Mouse (Mus musculus) hindbrain, embryonic 15.5 days (tissue): Measurements from ENCODE around the gene Ier3. TPM values are rescaled to one million over a fixed set of nuclear protein-coding genes. Genes with fewer than 3 reads are reported as not detected.

Source experiments
- ATAC-seq: fragments of 200-750 bp; cut with Nextera tagmentation; 2 replicates; pipeline ENCODE4 v1.8.0; 2017; ENCODE audit warnings: low read depth, moderate number of reproducible peaks, moderate TSS enrichment; ENCODE audit not compliant: low FRiP score
- H3K27ac ChIP-seq: fragments of 300-500 bp; sonication (generic); replicated peaks from 2 replicates; pipeline ENCODE4 v1.5.1; 2015; ENCODE audit warnings: mild to moderate bottlenecking, inconsistent platforms
- H3K27me3 ChIP-seq: fragments of 300-500 bp; sonication (generic); 2 replicates; pipeline ENCODE4 v1.6.1; 2015; ENCODE audit warnings: control low read depth, inconsistent platforms
- H3K36me3 ChIP-seq: fragments of 300-500 bp; sonication (generic); 2 replicates; pipeline ENCODE4 v1.6.1; 2015; ENCODE audit warnings: control low read depth, inconsistent platforms
- H3K4me1 ChIP-seq: fragments of 300-500 bp; sonication (generic); replicated peaks from 2 replicates; pipeline ENCODE4 v1.6.1; 2015; ENCODE audit warnings: control low read depth, inconsistent platforms
- H3K4me2 ChIP-seq: fragments of 300-500 bp; sonication (generic); 2 replicates; pipeline ENCODE4 v1.6.1; 2015; ENCODE audit warnings: moderate library complexity, mild to moderate bottlenecking, inconsistent platforms
- H3K4me3 ChIP-seq: fragments of 300-500 bp; sonication (generic); 2 replicates; pipeline ENCODE4 v1.5.1; 2015; ENCODE audit warnings: mild to moderate bottlenecking, inconsistent platforms
- H3K9ac ChIP-seq: fragments of 300-500 bp; sonication (generic); 2 replicates; pipeline ENCODE4 v1.6.1; 2015; ENCODE audit warnings: inconsistent platforms
- H3K9me3 ChIP-seq: fragments of 300-500 bp; sonication (generic); 2 replicates; pipeline ENCODE4 v1.6.1; 2016; ENCODE audit warnings: control low read depth, inconsistent platforms
- WGBS: fragments of 180-500 bp; shearing (Covaris S2); methylation state at CpG from one replicate; pipeline ENCODE4 v1.1.7; 2015; 5-methylcytosine and 5-hydroxymethylcytosine counted together
- polyA plus RNA-seq: library from polyadenylated mRNA; unstranded; fragments of >200 nt; fragmentation: Nextera tagmentation; extraction: Ambion mirVana; gene quantifications from 2 replicates; pipeline ENCODE4 v1.2.1, GENCODE M21; 2015

Gene Ier3
- polyA plus RNA-seq, 1 experiment from 2014 or later, result 12.7 TPM

DNA sequence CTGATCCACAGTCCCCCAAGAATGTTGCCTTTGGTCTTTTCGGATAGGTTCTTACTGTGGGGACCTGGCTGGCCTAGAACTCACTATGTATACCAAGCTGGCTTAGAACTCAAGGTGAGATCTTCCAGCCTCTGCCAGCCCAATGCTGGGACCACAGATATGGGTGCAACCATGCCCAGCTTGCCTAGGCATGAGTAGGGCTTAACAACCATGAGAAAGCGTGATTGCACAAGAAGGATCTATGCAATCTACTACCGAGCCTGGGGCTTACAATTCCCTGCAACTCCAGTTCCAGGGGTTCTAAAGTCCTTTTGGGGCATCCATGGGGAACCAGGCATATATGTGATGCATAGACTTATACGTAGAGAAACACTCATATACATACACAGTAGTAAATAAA, 30.6 kb upstream of the Ier3 start:
- 84% methylated on average over 4 of the region's 4 CpGs for WGBS
- no peak for ATAC-seq

DNA sequence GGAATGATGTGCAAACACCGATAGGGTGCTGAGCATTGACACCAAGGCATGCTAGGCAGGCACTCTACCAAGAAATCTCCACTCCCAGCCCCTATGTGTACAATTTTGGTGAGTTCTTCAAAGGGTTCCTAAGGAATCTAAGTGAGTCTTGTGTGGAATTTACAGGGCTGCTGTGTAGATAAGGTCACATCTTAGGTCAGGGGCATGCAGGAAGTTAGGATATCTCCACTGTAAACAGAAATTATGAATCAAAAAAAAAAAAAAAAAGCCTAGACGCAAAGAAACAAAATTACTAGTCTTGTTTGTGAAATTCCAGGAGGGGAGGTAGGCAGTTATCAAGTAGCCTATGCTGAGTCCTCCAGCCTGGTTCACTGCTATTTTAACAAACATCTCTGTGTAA, 28.6 kb upstream of the Ier3 start:
- WGBS, result 90% methylated on average over 2 of the region's 2 CpGs

More for the DNA sequence above, 30.6 kb upstream of the Ier3 start:
- Histone ChIP-seq H3K27me3 (no peaks in the 10 kb centered on the region), H3K4me3 (no peak overlapping the region), H3K36me3 (no peaks in the 10 kb centered on the region), H3K9me3 (no peaks in the 10 kb centered on the region), H3K4me1 (no peaks in the 10 kb centered on the region), H3K4me2 (no peak overlapping the region), H3K27ac (no peak overlapping the region), H3K9ac (no peak overlapping the region)

DNA sequence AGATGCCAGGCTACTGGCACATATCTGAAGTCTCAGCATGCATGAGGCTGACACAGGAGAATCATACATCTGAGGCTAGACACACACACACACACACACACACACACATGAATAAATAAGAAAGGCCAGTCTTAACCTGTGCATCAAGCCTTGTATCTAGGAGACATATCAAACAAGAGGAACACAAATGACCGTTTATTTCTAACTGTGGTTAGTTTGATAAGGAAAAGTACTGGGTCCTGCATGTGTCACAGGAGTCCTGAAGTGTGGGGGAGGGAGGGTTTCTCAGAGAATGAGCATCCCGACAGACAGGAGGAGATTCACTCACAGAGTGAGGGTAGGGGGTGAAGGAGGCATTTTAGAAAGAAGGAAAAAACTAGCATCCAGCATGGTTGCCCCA, 26.4 kb upstream of the Ier3 start:
- Histone ChIP-seq H3K4me2 (no peak overlapping the region), H3K36me3 (no peaks in the 10 kb centered on the region), H3K9me3 (no peaks in the 10 kb centered on the region), H3K27me3 (no peaks in the 10 kb centered on the region), H3K4me3 (no peak overlapping the region), H3K4me1 (no peaks in the 10 kb centered on the region), H3K9ac (no peak overlapping the region), H3K27ac (no peak overlapping the region)
- ATAC-seq, result no peak
- WGBS, result 47% methylated on average over 2 of the region's 2 CpGs

More for the DNA sequence above, 28.6 kb upstream of the Ier3 start:
- H3K4me3 ChIP-seq, result no peak overlapping the region
- H3K9ac ChIP-seq, result no peak overlapping the region
- H3K4me2 ChIP-seq, result no peak overlapping the region
- H3K36me3 ChIP-seq, result no peaks in the 10 kb centered on the region
- no peaks in the 10 kb centered on the region for H3K27me3 ChIP-seq
- H3K27ac ChIP-seq, result no peak overlapping the region
- no peaks in the 10 kb centered on the region for H3K4me1 ChIP-seq
- no peak for ATAC-seq
- no peaks in the 10 kb centered on the region for H3K9me3 ChIP-seq

DNA sequence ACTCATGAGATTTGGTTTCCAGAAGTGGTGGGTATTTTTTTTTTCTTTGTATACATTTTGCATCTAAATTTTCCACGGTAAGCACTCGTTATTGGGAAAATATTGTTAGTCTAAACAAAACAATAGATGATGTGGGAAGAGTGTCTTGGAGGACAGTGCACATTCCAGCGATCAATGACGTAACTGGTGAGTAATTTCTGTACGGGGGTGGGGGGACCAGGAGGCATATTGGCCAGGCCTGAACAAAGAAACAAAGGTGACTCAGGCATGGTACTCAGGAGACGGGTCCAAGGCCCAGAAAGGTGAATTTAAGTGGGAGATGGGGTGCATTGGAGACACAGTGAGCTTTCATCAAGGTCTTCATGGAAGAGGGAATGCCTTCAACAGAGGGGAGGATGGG, 25.8 kb upstream of the Ier3 start:
- H3K4me2 ChIP-seq, result no peak overlapping the region
- ATAC-seq, result no peak
- no peaks in the 10 kb centered on the region for H3K4me1 ChIP-seq
- H3K27me3 ChIP-seq, result no peaks in the 10 kb centered on the region
- no peak overlapping the region for H3K9ac ChIP-seq
- H3K36me3 ChIP-seq, result no peaks in the 10 kb centered on the region
- no peaks in the 10 kb centered on the region for H3K9me3 ChIP-seq
- no peak overlapping the region for H3K4me3 ChIP-seq
- H3K27ac ChIP-seq, result no peak overlapping the region
- 82% methylated on average over 6 of the region's 6 CpGs for WGBS

DNA sequence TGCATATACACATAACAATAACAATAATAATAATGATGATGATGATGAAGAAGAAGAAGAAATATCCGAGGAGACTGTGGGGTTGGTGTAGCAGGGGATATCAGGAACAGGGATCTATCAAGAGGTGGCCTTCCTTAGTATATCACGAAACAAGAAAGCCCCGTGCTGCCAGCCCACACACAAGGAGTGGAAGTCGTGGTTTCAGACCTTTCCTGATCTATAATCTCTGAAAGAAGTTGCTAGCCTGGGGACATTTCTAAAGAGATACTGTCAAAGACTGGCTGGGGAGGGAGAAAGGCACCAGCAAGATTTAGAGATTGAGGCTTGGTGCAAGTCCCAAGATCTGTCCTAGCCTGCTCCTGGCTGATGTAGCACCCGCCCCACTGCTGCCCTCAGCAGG, 24.6 kb upstream of the Ier3 start:
- H3K4me3 ChIP-seq, result no peak overlapping the region
- no peak overlapping the region for H3K9ac ChIP-seq
- H3K27me3 ChIP-seq, result no peaks in the 10 kb centered on the region
- H3K9me3 ChIP-seq, result no peaks in the 10 kb centered on the region
- H3K27ac ChIP-seq, result no peak overlapping the region
- no peak overlapping the region for H3K4me2 ChIP-seq
- no peaks in the 10 kb centered on the region for H3K36me3 ChIP-seq
- H3K4me1 ChIP-seq, result no peaks in the 10 kb centered on the region
- ATAC-seq, result no peak
- 78% methylated on average over 5 of the region's 5 CpGs for WGBS

DNA sequence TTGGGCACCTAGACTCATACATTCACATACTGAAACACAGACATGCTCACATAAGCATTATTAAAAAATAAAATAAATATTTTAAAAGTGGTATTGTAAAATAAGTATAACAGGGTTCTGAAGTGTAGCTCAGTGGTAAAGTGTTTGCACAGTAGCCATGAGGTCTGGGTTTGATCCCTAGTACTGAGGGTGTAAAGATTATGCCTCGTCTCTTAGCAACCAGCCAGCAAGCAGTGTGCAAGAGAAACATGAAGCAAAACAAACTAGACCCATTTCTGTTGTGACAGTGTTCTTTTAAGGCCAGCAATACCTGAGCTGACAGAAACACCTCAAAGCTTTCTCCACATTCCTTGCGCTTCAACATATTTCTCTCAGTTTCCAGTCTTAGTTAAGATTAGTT, 20.6 kb upstream of the Ier3 start:
- Histone ChIP-seq H3K27me3 (no peaks in the 10 kb centered on the region), H3K4me2 (no peak overlapping the region), H3K27ac (no peak overlapping the region), H3K9me3 (no peaks in the 10 kb centered on the region), H3K4me1 (no peaks in the 10 kb centered on the region), H3K4me3 (no peak overlapping the region), H3K36me3 (no peaks in the 10 kb centered on the region), H3K9ac (no peak overlapping the region)
- 78% methylated on average over 2 of the region's 2 CpGs for WGBS
- no peak for ATAC-seq

DNA sequence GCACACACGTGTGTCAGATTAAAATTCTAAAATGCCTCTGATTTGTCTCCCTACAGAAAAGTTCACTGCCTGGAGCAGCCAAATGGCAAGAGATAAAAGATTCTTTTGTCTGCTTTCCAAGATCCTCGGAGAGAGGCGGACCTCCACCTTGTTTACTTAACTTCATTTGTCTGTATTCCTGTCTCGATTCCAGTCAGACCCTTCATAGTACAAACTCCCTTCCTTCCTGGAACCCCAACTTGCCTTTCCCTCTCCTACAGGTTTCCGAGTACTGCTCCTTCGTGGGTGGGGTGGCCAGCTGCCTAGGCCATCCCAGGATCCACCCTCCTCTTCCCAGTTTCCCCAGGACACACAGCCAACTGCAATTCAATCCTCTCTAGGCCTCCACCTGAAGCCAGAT, 18.5 kb upstream of the Ier3 start:
- ATAC-seq, result no peak
- H3K36me3 ChIP-seq, result no peaks in the 10 kb centered on the region
- H3K4me2 ChIP-seq, result no peak overlapping the region
- H3K9ac ChIP-seq, result no peak overlapping the region
- H3K27ac ChIP-seq, result no peak overlapping the region
- H3K4me1 ChIP-seq, result no peaks in the 10 kb centered on the region
- WGBS, result 57% methylated on average over 6 of the region's 6 CpGs
- no peak overlapping the region for H3K4me3 ChIP-seq
- no peaks in the 10 kb centered on the region for H3K27me3 ChIP-seq
- H3K9me3 ChIP-seq, result no peaks in the 10 kb centered on the region

DNA sequence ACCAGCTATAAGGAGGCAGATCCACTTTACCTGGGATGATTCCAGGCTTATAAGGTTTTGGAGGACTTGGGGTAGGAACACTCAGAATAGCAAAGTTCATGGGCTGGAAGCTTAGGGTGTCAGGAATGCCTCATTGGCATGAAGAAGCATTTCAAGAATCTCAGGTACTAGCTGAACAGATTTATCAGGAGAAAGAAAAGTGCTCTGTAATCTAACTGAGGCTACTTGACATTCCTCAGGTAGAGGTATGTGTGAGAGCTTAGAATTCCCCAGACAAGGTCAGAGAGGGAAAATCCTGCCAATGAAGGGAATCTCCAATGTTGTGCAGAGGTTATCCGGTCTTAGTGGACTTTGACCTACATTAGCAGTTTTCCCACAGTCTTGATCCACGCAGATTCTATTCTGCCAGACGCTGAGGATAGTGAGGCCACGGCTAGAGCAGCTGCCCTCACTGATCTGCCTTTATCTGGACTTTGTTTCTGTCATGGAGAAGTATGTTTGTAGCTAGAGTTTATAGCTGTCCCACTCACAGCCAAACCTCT, 17.6 kb upstream of the Ier3 start:
- no peak for ATAC-seq
- no peak overlapping the region for H3K27ac ChIP-seq
- no peak overlapping the region for H3K9ac ChIP-seq
- H3K36me3 ChIP-seq, result no peaks in the 10 kb centered on the region
- 96% methylated on average over 4 of the region's 4 CpGs for WGBS
- H3K9me3 ChIP-seq, result no peaks in the 10 kb centered on the region
- H3K4me2 ChIP-seq, result no peak overlapping the region
- H3K4me1 ChIP-seq, result no peaks in the 10 kb centered on the region
- no peaks in the 10 kb centered on the region for H3K27me3 ChIP-seq
- H3K4me3 ChIP-seq, result no peak overlapping the region

DNA sequence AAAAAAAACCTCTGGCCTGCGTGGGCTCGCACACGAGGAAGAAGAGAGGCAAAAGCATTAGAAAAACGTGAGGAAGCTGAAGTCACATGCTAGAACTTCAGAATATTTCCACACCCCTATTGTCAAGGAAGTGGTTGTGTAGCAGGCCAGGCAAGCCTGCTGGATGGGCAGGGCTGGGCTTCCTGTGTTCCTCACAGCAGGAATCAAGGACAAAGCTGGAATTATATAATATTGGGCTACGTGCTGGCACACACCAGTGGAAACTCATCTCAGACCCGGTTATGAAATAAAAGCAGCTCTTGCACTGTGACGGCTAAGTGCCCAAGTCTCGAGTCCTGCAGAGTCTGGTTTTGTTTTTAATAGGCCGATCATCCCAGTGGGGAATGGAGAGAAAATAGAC, 13.4 kb upstream of the Ier3 start:
- Histone ChIP-seq H3K4me3 (no peak overlapping the region), H3K4me1 (peaks cover 3% of the 10 kb centered on the region; the same call in 1 of the 2 replicates), H3K27me3 (no peaks in the 10 kb centered on the region), H3K27ac (0 out of 2 replicates have a peak overlapping the region, but pooled peaks have one; percentile 13), H3K9ac (no peak overlapping the region), H3K36me3 (no peaks in the 10 kb centered on the region), H3K4me2 (no peak overlapping the region), H3K9me3 (no peaks in the 10 kb centered on the region)
- ATAC-seq, result no peak
- 58% methylated on average over 9 of the region's 9 CpGs for WGBS

DNA sequence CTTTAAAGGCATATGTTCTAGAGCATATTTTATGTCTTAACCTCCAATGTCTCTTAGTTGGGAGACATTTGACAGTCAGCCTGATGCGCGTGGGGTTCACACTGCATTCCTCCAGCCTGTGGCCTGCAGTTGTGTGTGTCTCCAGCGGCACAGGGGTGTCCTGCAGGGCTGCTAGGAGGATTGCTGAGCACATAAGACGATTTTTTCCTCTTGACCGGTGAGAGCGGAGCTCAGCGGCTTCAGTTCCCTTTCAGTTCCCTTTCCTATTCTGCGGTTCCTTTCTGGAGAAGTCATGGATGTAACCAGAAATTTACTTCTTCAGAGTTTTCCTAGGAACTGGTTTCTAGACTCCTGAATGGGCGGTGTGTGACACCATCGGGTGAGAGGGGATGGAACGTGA, 12.1 kb upstream of the Ier3 start:
- no peaks in the 10 kb centered on the region for H3K27me3 ChIP-seq
- peaks cover 6% of the 10 kb centered on the region; the same call in 1 of the 2 replicates for H3K4me1 ChIP-seq
- no peaks in the 10 kb centered on the region for H3K9me3 ChIP-seq
- no peak for ATAC-seq
- no peak overlapping the region for H3K4me2 ChIP-seq
- 86% methylated on average over 11 of the region's 11 CpGs for WGBS
- H3K9ac ChIP-seq, result no peak overlapping the region
- no peak overlapping the region for H3K27ac ChIP-seq
- no peaks in the 10 kb centered on the region for H3K36me3 ChIP-seq
- H3K4me3 ChIP-seq, result no peak overlapping the region

DNA sequence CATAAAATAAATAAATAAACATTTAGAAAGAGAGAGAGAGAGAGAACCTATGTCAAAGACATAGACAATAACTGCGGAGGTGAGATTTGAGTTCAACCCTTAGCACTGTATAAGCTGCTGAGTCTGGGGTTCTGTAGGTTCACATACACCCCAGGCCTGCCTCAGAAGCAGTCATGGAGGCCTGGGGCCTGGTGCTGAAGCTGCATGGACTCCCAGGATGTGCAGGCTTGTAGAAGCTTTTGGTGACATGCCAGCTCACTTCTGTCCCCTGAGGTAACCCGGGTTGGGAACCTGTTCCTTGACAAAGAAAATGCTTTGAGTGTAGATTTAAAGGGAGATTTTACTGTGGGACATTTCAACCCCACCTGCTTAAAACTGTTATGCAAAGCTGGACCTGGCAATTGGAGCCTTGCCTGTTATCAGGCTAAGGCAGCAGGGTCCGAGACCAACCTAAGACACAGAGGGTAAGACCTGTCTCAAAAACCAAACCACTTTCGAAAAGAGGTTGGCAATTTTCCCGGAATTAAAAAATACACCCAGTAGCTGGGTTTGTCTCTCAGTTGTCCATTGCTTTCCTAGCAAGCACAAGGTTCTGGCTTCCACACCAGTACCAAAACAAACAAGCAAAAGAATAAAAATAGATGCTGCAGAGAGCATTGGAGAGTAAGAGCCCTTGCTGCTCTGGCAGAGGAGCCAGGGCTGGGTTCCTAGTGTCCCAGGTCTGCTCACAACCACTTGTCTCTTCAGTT, 10.4 kb upstream of the Ier3 start:
- no peak overlapping the region for H3K27ac ChIP-seq
- H3K4me2 ChIP-seq, result no peak overlapping the region
- no peaks in the 10 kb centered on the region for H3K27me3 ChIP-seq
- H3K9ac ChIP-seq, result no peak overlapping the region
- peaks cover 6% of the 10 kb centered on the region; the same call in 1 of the 2 replicates for H3K4me1 ChIP-seq
- no peak for ATAC-seq
- no peaks in the 10 kb centered on the region for H3K36me3 ChIP-seq
- WGBS, result 80% methylated on average over 5 of the region's 5 CpGs
- no peaks in the 10 kb centered on the region for H3K9me3 ChIP-seq
- no peak overlapping the region for H3K4me3 ChIP-seq

DNA sequence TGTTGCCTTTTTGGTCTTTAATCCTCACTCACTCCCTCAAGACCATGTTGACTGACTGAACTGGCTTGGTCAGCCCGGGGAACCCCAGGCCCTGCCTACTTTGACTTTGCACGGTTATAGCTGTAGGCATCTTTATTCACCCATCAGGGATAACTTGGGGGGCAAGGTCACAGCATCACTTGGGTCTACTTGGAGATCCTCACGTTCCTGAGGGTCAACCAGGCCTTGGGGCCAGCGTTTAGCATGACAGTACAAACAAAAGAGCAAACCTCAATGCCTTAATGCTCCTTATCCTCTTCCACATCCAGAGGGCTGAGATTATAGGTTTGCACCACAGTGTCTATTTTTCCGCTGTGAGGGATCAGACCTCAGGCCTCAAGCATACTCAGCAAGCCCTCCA, 9.2 kb upstream of the Ier3 start:
- Histone ChIP-seq H3K9me3 (no peaks in the 10 kb centered on the region), H3K36me3 (no peaks in the 10 kb centered on the region), H3K4me1 (peaks cover 6% of the 10 kb centered on the region; the same call in 1 of the 2 replicates), H3K27ac (no peak overlapping the region), H3K4me2 (no peak overlapping the region), H3K27me3 (no peaks in the 10 kb centered on the region), H3K4me3 (no peak overlapping the region), H3K9ac (no peak overlapping the region)
- 74% methylated on average over 5 of the region's 5 CpGs for whole genome bisulfite sequencing
- ATAC-seq, result no peak

DNA sequence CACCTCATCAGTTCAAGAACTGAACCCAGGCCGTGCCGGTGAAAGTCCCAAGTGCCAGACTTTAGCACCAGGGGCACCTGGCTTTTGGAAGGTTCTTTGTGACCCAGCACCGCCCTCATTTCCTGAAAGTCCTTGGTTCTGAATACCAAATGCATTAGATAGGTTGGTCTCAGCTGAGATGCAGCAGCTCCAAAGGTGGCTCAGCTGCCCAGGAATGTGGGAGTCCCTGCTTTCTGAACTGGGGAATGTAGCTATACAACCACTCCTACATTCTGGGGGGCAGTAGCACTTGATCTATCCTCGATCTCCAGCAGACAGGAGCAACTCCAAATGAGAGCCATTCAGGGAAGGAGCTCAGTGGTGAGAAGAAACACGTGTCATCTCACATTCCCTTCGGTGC, 8.7 kb upstream of the Ier3 start:
- Histone ChIP-seq H3K4me3 (no peak overlapping the region), H3K9ac (no peak overlapping the region), H3K9me3 (no peaks in the 10 kb centered on the region), H3K27ac (peak overlapping the region; percentile 51), H3K4me1 (peaks cover 6% of the 10 kb centered on the region; the same call in 1 of the 2 replicates), H3K27me3 (no peaks in the 10 kb centered on the region), H3K36me3 (no peaks in the 10 kb centered on the region), H3K4me2 (no peak overlapping the region)
- ATAC-seq, result no peak
- WGBS, result 67% methylated on average over 6 of the region's 6 CpGs
